Mouse (Mus musculus) E14TG2a.4 (cell line): ENCODE data around the gene Insl6.

Source experiments
- CTCF ChIP-seq: conservative IDR thresholded peaks from 2 replicates; pipeline ENCODE4 v1.5.1; 2014; ENCODE audit warnings: low read length
- NANOG ChIP-seq: IDR thresholded peaks from 2 replicates; pipeline ENCODE4 v1.6.1; 2014; ENCODE audit warnings: borderline replicate concordance, low read length, mixed read lengths

DNA sequence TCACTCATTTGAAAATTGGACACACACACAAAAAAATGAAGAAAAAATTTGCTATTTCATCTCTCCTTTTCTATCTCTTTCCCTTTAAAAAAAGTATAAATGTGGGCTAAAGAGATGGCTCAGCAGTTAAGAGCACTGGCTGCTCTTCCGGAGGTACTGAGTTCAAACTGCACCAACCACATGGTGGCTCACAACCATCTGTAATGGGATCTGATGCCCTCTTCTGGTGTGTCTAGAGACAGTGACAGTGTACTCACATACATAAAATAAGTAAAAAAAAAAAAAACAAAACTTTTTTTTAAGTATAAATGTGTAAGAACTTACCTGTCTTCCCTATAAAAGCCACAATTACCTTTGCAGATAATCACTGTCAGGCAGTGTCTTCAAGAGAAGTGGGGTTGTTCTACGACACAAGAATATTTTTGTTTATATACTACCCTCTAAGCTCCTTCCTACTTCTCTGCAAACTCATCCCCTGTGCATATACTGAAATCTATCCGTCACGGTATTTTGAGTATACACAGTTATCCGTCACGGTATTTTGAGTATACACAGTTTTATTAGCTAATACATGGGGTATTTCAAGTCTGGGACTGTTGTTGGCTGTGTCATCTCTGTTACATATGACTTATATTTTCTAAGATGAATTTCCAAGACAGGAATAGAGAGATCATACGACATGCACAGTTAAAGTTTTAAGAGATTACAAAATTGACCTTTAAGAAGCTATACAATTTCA lies 45.6 kb upstream of the Insl6 start:
- TF ChIP-seq CTCF, result no peak
- TF ChIP-seq NANOG, result no peak
